ENCODE assay signal across 15 mouse cellular contexts in genomic region chr17:29096245-29096644, GRCm38 (mm10). TPM values are rescaled to one million over a fixed set of nuclear protein-coding genes. Genes with fewer than 3 reads are reported as not detected.
A peak's percentile ranks its signal among the peaks of the same experiment; 100 is the strongest.
DNase-seq lines count a peak whose midpoint lies in the region; ATAC-seq and TF ChIP-seq lines count a peak whose summit lies in the region.
"Had no signal": no experiment of that assay in that cellular context is flagged by ENCODE, and none has a peak within 500 bp of the region (broad histone marks: within the 10 kb centered on the region; RNA-seq: fewer than 3 reads in every experiment).

No protein-coding gene starts in this region.

- intact Hi-C loops in heart, postnatal 14 days (cut with DNase I): loop anchor here (5.0 kb wide), 2 partner anchors 109 to 151 kb away; no protein-coding TSS in a partner anchor

- TF ChIP-seq RAD21 in MEL (IDR thresholded peaks at IDR 0.05; ENCODE audit: low read depth, low read length): no peak

- TF ChIP-seq CTCF in lung, postnatal 0 days (IDR thresholded peaks at IDR 0.05): no peak
- no peak for TF ChIP-seq CTCF in MEL (IDR thresholded peaks at IDR 0.05 in 2 of 3, conservative IDR thresholded peaks at IDR 0.05 in 1 of 3; ENCODE audit: control insufficient read depth in 1 of 3, insufficient read depth in 1 of 3, low read depth in 2 of 3, low read length in 3 of 3, poor library complexity in 1 of 3, severe bottlenecking in 1 of 3)
- TF ChIP-seq CTCF in small intestine, adult 2 months (IDR thresholded peaks at IDR 0.05; ENCODE audit: extremely low read depth, insufficient read length, insufficient replicate concordance, low read depth, low read length): no peak

- no peaks in the 10 kb centered on the region for H3K9me3 ChIP-seq in heart, embryonic 14.5 days (ENCODE audit: control insufficient read depth, low read length)
- H3K9me3 ChIP-seq in lung, postnatal 0 days (ENCODE audit: low read length): no peaks in the 10 kb centered on the region
- no peaks in the 10 kb centered on the region for H3K9me3 ChIP-seq in MEL (replicated peaks; ENCODE audit: insufficient read depth, low read length)
- H3K9me3 ChIP-seq in forebrain, embryonic 13.5 days (replicated peaks): no peaks in the 10 kb centered on the region
- H3K9me3 ChIP-seq: forebrain, embryonic 12.5 days had no signal

- 86% methylated on average over 6 of the region's 6 CpGs for WGBS in heart, embryonic 14.5 days
- 93% methylated on average over 6 of the region's 6 CpGs for WGBS in lung, postnatal 0 days
- WGBS in small intestine, adult 2 months: 62% methylated on average over 6 of the region's 6 CpGs
- 92% methylated on average over 6 of the region's 6 CpGs for WGBS in forebrain, embryonic 13.5 days

- DNase-seq in heart, postnatal 14 days: no peak
- DNase-seq in lung, postnatal 0 days (ENCODE audit: low spot score): no peak
- no peak for DNase-seq in lung, postnatal 25 days (ENCODE audit: low spot score)
- DNase-seq in MEL (ENCODE audit: low read depth, low spot score) (no peak), MN1 (ENCODE audit: low spot score) (no peak)
- DNase-seq: adrenal gland, postnatal 25 days; cerebellum, adult 11 months; layer of hippocampus, adult 9-11 months; lung, embryonic 14.5 days had no signal

- H3K4me2 ChIP-seq in heart, embryonic 14.5 days (ENCODE audit: low read length): 0 out of 2 replicates have a peak overlapping the region, but pooled peaks have one; percentile 92
- peak overlapping the region; percentile 79; the same call in 1 of the 2 replicates for H3K4me2 ChIP-seq in lung, postnatal 0 days (replicated peaks; ENCODE audit: low read depth, low read length)
- H3K4me2 ChIP-seq in forebrain, embryonic 13.5 days: no peak overlapping the region

- no peak overlapping the region for H3K9ac ChIP-seq in heart, embryonic 14.5 days (ENCODE audit: low read length)
- H3K9ac ChIP-seq in lung, postnatal 0 days (replicated peaks; ENCODE audit: low read depth): no peak overlapping the region
- H3K9ac ChIP-seq in MEL (ENCODE audit: control insufficient read depth, low read depth, low read length, poor library complexity, severe bottlenecking): peak overlapping the region; percentile 73
- H3K9ac ChIP-seq in forebrain, embryonic 13.5 days: no peak overlapping the region

- H3K4me3 ChIP-seq in heart, embryonic 14.5 days (ENCODE audit: control insufficient read depth in 1 of 2, insufficient read depth in 1 of 2, low read depth in 1 of 2, low read length in 2 of 2): no peak overlapping the region
- peak overlapping the region; percentile 79; the same call in 1 of the 2 replicates for H3K4me3 ChIP-seq in lung, postnatal 0 days (ENCODE audit: low read depth, low read length)
- no peak overlapping the region for H3K4me3 ChIP-seq in MEL (ENCODE audit: control insufficient read depth in 1 of 2, insufficient read depth in 1 of 2, low read depth in 2 of 2, low read length in 2 of 2)
- peak overlapping the region; percentile 26 for H3K4me3 ChIP-seq in small intestine, adult 2 months (ENCODE audit: low read depth, low read length)
- H3K4me3 ChIP-seq in forebrain, embryonic 13.5 days: no peak overlapping the region

- peaks cover 17% of the 10 kb centered on the region; the same call in 1 of the 2 replicates for H3K36me3 ChIP-seq in heart, embryonic 14.5 days (ENCODE audit: control insufficient read depth, insufficient read depth, low read length)
- 0 out of 2 replicates have a peak, but pooled peaks cover 6% of the 10 kb centered on the region for H3K36me3 ChIP-seq in lung, postnatal 0 days (ENCODE audit: insufficient read depth, low read length)
- H3K36me3 ChIP-seq in MEL (ENCODE audit: control insufficient read depth in 1 of 2, insufficient read depth in 2 of 2, low read length in 2 of 2): peaks cover 0 to 13% of the 10 kb centered on the region in 2 experiments; a peak in 2 of 4 replicates
- peaks cover 24% of the 10 kb centered on the region for H3K36me3 ChIP-seq in small intestine, adult 2 months (ENCODE audit: control insufficient read depth, insufficient read depth, low read length)
- H3K36me3 ChIP-seq in forebrain, embryonic 13.5 days (ENCODE audit: poor library complexity, severe bottlenecking): no peaks in the 10 kb centered on the region
- H3K36me3 ChIP-seq: forebrain, embryonic 12.5 days had no signal

- peaks cover 7 to 12% of the 10 kb centered on the region in 2 experiments; a peak in 3 of 4 replicates for H3K4me1 ChIP-seq in heart, embryonic 14.5 days (ENCODE audit: control insufficient read depth in 2 of 2, insufficient read depth in 2 of 2, low read length in 2 of 2)
- peaks cover 5% of the 10 kb centered on the region for H3K4me1 ChIP-seq in lung, postnatal 0 days (ENCODE audit: insufficient read depth, low read depth, low read length)
- H3K4me1 ChIP-seq in MEL (ENCODE audit: control insufficient read depth in 1 of 2, insufficient read depth in 2 of 2, low read length in 2 of 2): peaks cover 2 to 20% of the 10 kb centered on the region in 2 experiments
- peaks cover 2% of the 10 kb centered on the region for H3K4me1 ChIP-seq in small intestine, adult 2 months (ENCODE audit: control insufficient read depth, insufficient read depth, insufficient read length, low read length)
- H3K4me1 ChIP-seq in forebrain, embryonic 13.5 days: peaks cover 20% of the 10 kb centered on the region

- no peak for TF ChIP-seq POLR2A in MEL (IDR thresholded peaks at IDR 0.05; ENCODE audit: control insufficient read depth in 1 of 2, insufficient read depth in 1 of 2, low read depth in 1 of 2, low read length in 2 of 2, poor library complexity in 1 of 2)
- no peak for TF ChIP-seq POLR2A in small intestine, adult 2 months (IDR thresholded peaks at IDR 0.05; ENCODE audit: low read depth, low read length)

- no peak for TF ChIP-seq EP300 in lung, postnatal 0 days (IDR thresholded peaks at IDR 0.05)
- no peak for TF ChIP-seq EP300 in MEL (IDR thresholded peaks at IDR 0.05; ENCODE audit: low read depth in 1 of 2, low read length in 2 of 2)

- H3K27me3 ChIP-seq in heart, embryonic 14.5 days (ENCODE audit: control insufficient read depth, insufficient read depth, low read length): no peaks in the 10 kb centered on the region; the same call in 1 of the 2 replicates
- H3K27me3 ChIP-seq in lung, postnatal 0 days (replicated peaks; ENCODE audit: insufficient read depth, low read length): no peaks in the 10 kb centered on the region; the same call in 1 of the 2 replicates
- no peaks in the 10 kb centered on the region for H3K27me3 ChIP-seq in MEL (ENCODE audit: control insufficient read depth in 1 of 2, insufficient read depth in 2 of 2, low read length in 2 of 2)
- no peaks in the 10 kb centered on the region for H3K27me3 ChIP-seq in small intestine, adult 2 months (ENCODE audit: control insufficient read depth, insufficient read depth, low read length)
- H3K27me3 ChIP-seq in forebrain, embryonic 13.5 days: peaks cover 27% of the 10 kb centered on the region

- no peak for ATAC-seq in heart, embryonic 14.5 days (ENCODE audit: insufficient number of reproducible peaks, insufficient read depth, low FRiP score, low read depth)
- no peak for ATAC-seq in lung, postnatal 0 days
- ATAC-seq in forebrain, embryonic 13.5 days: no peak

- no peak overlapping the region for H3K27ac ChIP-seq in heart, embryonic 14.5 days (replicated peaks in 1 of 2; ENCODE audit: control insufficient read depth in 1 of 2, insufficient read depth in 1 of 2, low read depth in 2 of 2, low read length in 2 of 2)
- H3K27ac ChIP-seq in lung, postnatal 0 days (ENCODE audit: low read length): no peak overlapping the region
- peak overlapping the region; percentile 59; the same call in 1 of the 2 replicates for H3K27ac ChIP-seq in MEL (ENCODE audit: control insufficient read depth, low read depth, low read length)
- peak overlapping the region; percentile 22; the same call in 1 of the 2 replicates for H3K27ac ChIP-seq in small intestine, adult 2 months (ENCODE audit: insufficient read depth, low read depth, low read length)
- no peak overlapping the region for H3K27ac ChIP-seq in forebrain, embryonic 13.5 days
- H3K27ac ChIP-seq: forebrain, embryonic 12.5 days; hindbrain, embryonic 14.5 days had no signal

- H3K79me2 ChIP-seq in MEL (ENCODE audit: control insufficient read depth, insufficient read depth, low read length, poor library complexity): peaks cover 11% of the 10 kb centered on the region

TF ChIP-seq in MEL, 35 proteins besides CTCF, POLR2A, EP300 and RAD21 (continues in another document):
- TF ChIP-seq ETS1 (IDR thresholded peaks at IDR 0.05; ENCODE audit: low read depth, low read length) (no peak), NELFE (IDR thresholded peaks at IDR 0.05; ENCODE audit: low read depth, low read length) (no peak), GATA1 (IDR thresholded peaks at IDR 0.05; ENCODE audit: low read depth, low read length) (no peak), POLR2AphosphoS2 (IDR thresholded peaks at IDR 0.05; ENCODE audit: low read length) (no peak), TAL1 (IDR thresholded peaks at IDR 0.05; ENCODE audit: low read length) (no peak), SIN3A (IDR thresholded peaks at IDR 0.05; ENCODE audit: low read length) (no peak), USF1 (IDR thresholded peaks at IDR 0.05; ENCODE audit: low read depth, low read length) (no peak), GABPA (IDR thresholded peaks at IDR 0.05; ENCODE audit: low read depth, low read length) (no peak), MAFK (IDR thresholded peaks at IDR 0.05; ENCODE audit: borderline replicate concordance, low read depth, low read length) (no peak), TBP (IDR thresholded peaks at IDR 0.05; ENCODE audit: low read depth, low read length) (no peak)

RNA-seq across cellular contexts. Expression of gene Cdkn1a, which starts 5.5 kb away (rescaled TPM):
- 51.7 and 57.7 TPM in 2 replicates for polyA plus RNA-seq in heart, embryonic 14.5 days (2014; fragmentation: Nextera tagmentation; extraction: Ambion mirVana)
- total RNA-seq in heart, postnatal 14 days (2021): 100 to 1,000 TPM; 105 to 121 TPM
- 106 and 177 TPM in 2 replicates for polyA plus RNA-seq in lung, postnatal 0 days (2015; fragmentation: Nextera tagmentation; extraction: Ambion mirVana)
- 2.0 and 2.3 TPM in 2 replicates for total RNA-seq in MEL (2012; rRNA removed)
- 10 to 100 TPM in 1 of 2 experiments, not detected in 1; 21.0 TPM for polyA plus RNA-seq in MEL (2012; ENCODE audit: insufficient read depth in 1 of 2, insufficient read length in 2 of 2, low read depth in 1 of 2, low replicate concordance in 2 of 2, missing spikeins in 1 of 2)
- polyA plus RNA-seq in small intestine, adult 2 months (2012; rRNA removed): 85.1 and 293 TPM in 2 replicates
- 29.3 and 38.6 TPM in 2 replicates for polyA plus RNA-seq in forebrain, embryonic 13.5 days (2015; fragmentation: Nextera tagmentation; extraction: Ambion mirVana)

RNA-seq across cellular contexts. Expression of gene Rab44, which starts 17.7 kb away (rescaled TPM):
- polyA plus RNA-seq in heart, embryonic 14.5 days (2014; fragmentation: Nextera tagmentation; extraction: Ambion mirVana): 0.23 and 0.36 TPM in 2 replicates
- under 1 TPM; 0.73 to 0.76 TPM for total RNA-seq in heart, postnatal 14 days (2021)
- polyA plus RNA-seq in lung, postnatal 0 days (2015; fragmentation: Nextera tagmentation; extraction: Ambion mirVana): 1.0 and 1.2 TPM in 2 replicates
- 5.4 and 9.5 TPM in 2 replicates for total RNA-seq in MEL (2012; rRNA removed)
- 1 to 10 TPM in 1 of 2 experiments, not detected in 1; 7.0 TPM for polyA plus RNA-seq in MEL (2012; ENCODE audit: insufficient read depth in 1 of 2, insufficient read length in 2 of 2, low read depth in 1 of 2, low replicate concordance in 2 of 2, missing spikeins in 1 of 2)
- 0.37 and 2.5 TPM in 2 replicates for polyA plus RNA-seq in small intestine, adult 2 months (2012; rRNA removed)
- polyA plus RNA-seq in forebrain, embryonic 13.5 days (2015; fragmentation: Nextera tagmentation; extraction: Ambion mirVana): 0.18 TPM in 1 of 2 replicates, not detected in the other
- total RNA-seq: midbrain, postnatal 0 days had no signal
- polyA plus RNA-seq: hindbrain, embryonic 14.5 days; midbrain, postnatal 0 days had no signal

Comparison
In these comparisons a context has a peak if more than half of its experiments do, and no peak if none do; other contexts are left out.
1. H3K27ac ChIP-seq: peak in MEL (single experiment) and small intestine, adult 2 months (single experiment); none in heart, embryonic 14.5 days (0 of 2), lung, postnatal 0 days (single experiment) and forebrain, embryonic 13.5 days (single experiment).
2. H3K4me3 ChIP-seq: peak in lung, postnatal 0 days (single experiment) and small intestine, adult 2 months (single experiment); none in heart, embryonic 14.5 days (0 of 2), MEL (0 of 2) and forebrain, embryonic 13.5 days (single experiment).